Mouse (Mus musculus) liver, embryonic 14.5 days (tissue): ENCODE data around the gene Mcl1. TPM values are rescaled to one million over a fixed set of nuclear protein-coding genes. Genes with fewer than 3 reads are reported as not detected.
A peak's percentile ranks its signal among the peaks of the same experiment; 100 is the strongest.

ENCODE experiments used
- ATAC-seq: fragments of 200-750 bp; cut with Nextera tagmentation; 2 replicates; pipeline ENCODE4 v1.8.0; 2017; ENCODE audit warnings: moderate number of reproducible peaks, mild to moderate bottlenecking, moderate library complexity; ENCODE audit not compliant: insufficient read depth
- DNase-seq, 3 experiments: peaks; one replicate each; pipeline ENCODE4 v3.0.0-alpha.2; 2012 to 2013; ENCODE audit warnings: low read depth in 3 of 3, low spot score in 3 of 3
- H3K27ac ChIP-seq: fragments of 300-500 bp; sonication (generic); 2 replicates; pipeline ENCODE4 v1.5.1; 2014; ENCODE audit warnings: moderate library complexity, mild to moderate bottlenecking, control low read depth, inconsistent platforms
- H3K27me3 ChIP-seq: fragments of 300-500 bp; sonication (generic); 2 replicates; pipeline ENCODE4 v1.6.1; 2014; ENCODE audit warnings: mild to moderate bottlenecking, low read length, moderate library complexity; ENCODE audit not compliant: control insufficient read depth, insufficient read depth
- H3K36me3 ChIP-seq: fragments of 300-500 bp; sonication (generic); replicated peaks from 2 replicates; pipeline ENCODE4 v1.6.1; 2014; ENCODE audit warnings: low read depth; ENCODE audit not compliant: control insufficient read depth, insufficient read depth
- H3K4me1 ChIP-seq, 2 experiments: fragments of 200-500 bp in 1 of 2; fragments of 300-500 bp in 1 of 2; sonication (generic) in 1 of 2; replicated peaks; 2 replicates each; pipeline ENCODE4 v1.6.1; 2012 to 2014; ENCODE audit warnings: antibody characterized with exemption in 1 of 2, inconsistent platforms in 1 of 2, low read length in 1 of 2; ENCODE audit not compliant: control insufficient read depth in 2 of 2, insufficient read depth in 2 of 2
- H3K4me2 ChIP-seq: fragments of 300-500 bp; sonication (generic); 2 replicates; pipeline ENCODE4 v1.6.1; 2014; ENCODE audit warnings: low read depth, mild to moderate bottlenecking, control low read depth, moderate library complexity
- H3K4me3 ChIP-seq, 2 experiments: fragments of 200-500 bp in 1 of 2; fragments of 300-500 bp in 1 of 2; sonication (generic) in 1 of 2; 2 replicates each; pipeline ENCODE4 v1.5.1; 2012 to 2014; ENCODE audit warnings: low read depth in 2 of 2, low read length in 2 of 2, mild to moderate bottlenecking in 2 of 2, control low read depth in 1 of 2, inconsistent platforms in 1 of 2, moderate library complexity in 1 of 2; ENCODE audit not compliant: insufficient read depth in 1 of 2
- H3K9ac ChIP-seq: fragments of 300-500 bp; sonication (generic); replicated peaks from 2 replicates; pipeline ENCODE4 v1.6.1; 2014; ENCODE audit warnings: mild to moderate bottlenecking, control low read depth, moderate library complexity
- H3K9me3 ChIP-seq: fragments of 300-500 bp; sonication (generic); 2 replicates; pipeline ENCODE4 v1.6.1; 2016; ENCODE audit warnings: low read length, mixed read lengths; ENCODE audit not compliant: control insufficient read depth
- CTCF ChIP-seq: IDR thresholded peaks from 2 replicates; pipeline ENCODE4 v1.5.1; 2016; ENCODE audit warnings: antibody characterized with exemption, low read depth, control low read depth
- EP300 ChIP-seq: IDR thresholded peaks from 2 replicates; pipeline ENCODE4 v1.6.1; 2016; ENCODE audit warnings: antibody characterized with exemption, low read depth
- WGBS: fragments of 180-500 bp; shearing (Covaris S2); extraction: QIAGEN DNeasy Blood & Tissue Kit; methylation state at CpG from one replicate; pipeline ENCODE4 v1.1.7; 2014; ENCODE audit not compliant: insufficient replicate concordance; 5-methylcytosine and 5-hydroxymethylcytosine counted together
- polyA plus RNA-seq, 2 experiments: library from polyadenylated mRNA; depleted of rRNA in 1 of 2; stranded (reverse) in 1 of 2; unstranded in 1 of 2; fragments of >200 nt; fragmentation: Nextera tagmentation in 1 of 2; extraction: Ambion mirVana in 1 of 2; gene quantifications; 2 replicates each; pipeline versions ENCODE4 v1.2.1 to v1.2.3; 2012 to 2014

Mcl1 gene
- polyA plus RNA-seq, 2 experiments, result 34.6 to 39.2 TPM

DNA sequence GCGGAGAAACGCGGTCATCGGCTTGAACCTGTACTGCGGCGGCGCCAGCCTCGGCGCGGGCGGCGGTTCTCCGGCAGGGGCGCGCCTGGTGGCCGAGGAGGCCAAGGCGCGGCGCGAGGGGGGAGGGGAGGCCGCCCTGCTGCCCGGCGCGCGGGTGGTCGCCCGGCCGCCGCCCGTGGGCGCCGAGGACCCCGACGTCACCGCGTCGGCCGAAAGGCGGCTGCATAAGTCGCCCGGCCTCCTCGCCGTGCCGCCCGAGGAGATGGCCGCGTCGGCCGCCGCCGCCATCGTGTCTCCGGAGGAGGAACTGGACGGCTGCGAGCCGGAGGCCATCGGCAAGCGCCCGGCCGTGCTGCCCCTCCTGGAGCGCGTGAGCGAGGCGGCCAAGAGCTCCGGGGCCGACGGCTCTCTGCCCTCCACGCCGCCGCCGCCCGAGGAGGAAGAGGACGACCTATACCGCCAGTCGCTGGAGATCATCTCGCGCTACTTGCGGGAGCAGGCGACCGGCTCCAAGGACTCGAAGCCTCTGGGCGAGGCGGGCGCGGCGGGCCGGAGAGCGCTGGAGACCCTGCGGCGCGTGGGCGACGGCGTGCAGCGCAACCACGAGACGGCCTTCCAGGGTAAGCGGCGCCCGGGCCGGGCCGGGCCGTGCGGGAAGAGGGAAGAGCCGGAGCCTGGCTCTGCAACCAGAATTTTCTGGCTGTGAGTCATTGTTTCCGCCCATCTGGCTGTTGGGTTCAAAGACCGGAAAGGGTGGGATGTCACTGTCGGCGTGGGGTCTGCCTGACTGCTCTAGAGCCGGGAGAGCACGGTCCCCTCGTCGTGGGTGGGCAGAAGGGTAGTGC is 502 bp downstream of the Mcl1 start:
- Histone ChIP-seq H3K27ac (peak overlapping the region; percentile 89), H3K4me3 (peak overlapping the region; percentile 79 to 93), H3K9ac (peak overlapping the region; percentile 84), H3K4me2 (peak overlapping the region; percentile 98), H3K9me3 (no peaks in the 10 kb centered on the region), H3K27me3 (no peaks in the 10 kb centered on the region), H3K36me3 (peaks cover 43% of the 10 kb centered on the region), H3K4me1 (peaks cover 35 to 36% of the 10 kb centered on the region in 2 experiments)
- ATAC-seq (peak; percentile 61), DNase-seq (no peak)
- no peak; the same call in 1 of the 2 replicates for TF ChIP-seq CTCF
- no peak for TF ChIP-seq EP300
- under 1% methylated on average over 106 of the region's 113 CpGs for WGBS

DNA sequence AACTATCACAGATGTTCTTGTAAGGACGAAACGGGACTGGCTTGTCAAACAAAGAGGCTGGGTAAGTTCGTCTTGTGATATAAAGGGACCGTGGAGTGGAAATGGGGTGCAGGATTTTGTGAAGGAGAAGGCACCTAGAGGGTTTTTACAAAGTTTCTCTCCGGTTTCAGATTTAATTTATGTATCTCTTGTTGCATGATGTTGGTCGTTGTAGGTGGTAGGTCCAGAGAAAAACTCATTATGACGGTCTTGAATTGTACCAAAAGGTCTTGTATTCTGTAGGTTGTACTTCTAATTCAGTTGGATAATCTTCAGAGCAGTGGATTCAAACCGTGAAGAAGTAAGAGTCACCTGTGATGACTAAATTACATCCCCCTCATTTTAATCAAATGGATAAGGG is 1.4 kb downstream of the Mcl1 start:
- no peak for ATAC-seq
- H3K27ac ChIP-seq, result peak overlapping the region; percentile 89
- H3K4me2 ChIP-seq, result peak overlapping the region; percentile 98
- H3K36me3 ChIP-seq, result peaks cover 52% of the 10 kb centered on the region
- no peak for TF ChIP-seq EP300
- no peak for TF ChIP-seq CTCF
- no peak for DNase-seq
- 2% methylated on average over 8 of the region's 8 CpGs for WGBS
- peaks cover 43 to 44% of the 10 kb centered on the region in 2 experiments for H3K4me1 ChIP-seq
- H3K27me3 ChIP-seq, result no peaks in the 10 kb centered on the region
- no peaks in the 10 kb centered on the region for H3K9me3 ChIP-seq
- peak overlapping the region; percentile 84 for H3K9ac ChIP-seq
- peak overlapping the region; percentile 79 to 93 for H3K4me3 ChIP-seq

DNA sequence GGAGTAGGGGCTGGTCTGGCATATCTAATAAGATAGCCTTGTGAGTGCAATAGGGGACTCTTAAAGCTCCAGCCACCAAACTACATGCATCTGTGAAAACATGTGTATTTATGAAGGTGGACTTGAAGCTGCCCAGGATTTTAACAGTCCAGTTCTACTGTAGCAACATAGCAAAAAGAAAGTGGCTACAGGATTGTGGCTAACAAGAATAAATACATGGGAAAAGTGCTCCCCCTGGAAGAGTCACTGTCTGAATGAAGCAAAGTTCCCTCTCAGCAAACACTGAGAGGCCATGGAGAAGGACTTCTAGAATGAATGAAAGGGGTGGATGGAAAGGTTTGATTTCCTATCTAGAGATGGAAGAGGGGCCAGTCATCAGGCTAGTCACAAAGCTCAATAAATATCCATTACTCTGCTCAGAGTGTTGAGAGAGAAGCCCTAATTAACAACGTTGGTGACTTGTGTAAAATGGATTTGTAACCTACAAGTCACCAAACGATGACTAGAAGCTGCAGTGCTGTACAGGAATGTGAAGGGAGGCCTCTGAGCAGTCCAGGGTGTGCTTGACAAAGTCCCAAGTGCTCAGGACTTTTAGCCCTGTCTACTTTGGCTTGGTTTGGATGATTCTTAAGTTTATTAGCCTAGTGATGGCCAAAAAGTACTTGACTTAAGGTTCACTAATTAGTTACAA is 2.3 kb downstream of the Mcl1 start:
- H3K4me1 ChIP-seq, result peaks cover 52 to 54% of the 10 kb centered on the region in 2 experiments

DNA sequence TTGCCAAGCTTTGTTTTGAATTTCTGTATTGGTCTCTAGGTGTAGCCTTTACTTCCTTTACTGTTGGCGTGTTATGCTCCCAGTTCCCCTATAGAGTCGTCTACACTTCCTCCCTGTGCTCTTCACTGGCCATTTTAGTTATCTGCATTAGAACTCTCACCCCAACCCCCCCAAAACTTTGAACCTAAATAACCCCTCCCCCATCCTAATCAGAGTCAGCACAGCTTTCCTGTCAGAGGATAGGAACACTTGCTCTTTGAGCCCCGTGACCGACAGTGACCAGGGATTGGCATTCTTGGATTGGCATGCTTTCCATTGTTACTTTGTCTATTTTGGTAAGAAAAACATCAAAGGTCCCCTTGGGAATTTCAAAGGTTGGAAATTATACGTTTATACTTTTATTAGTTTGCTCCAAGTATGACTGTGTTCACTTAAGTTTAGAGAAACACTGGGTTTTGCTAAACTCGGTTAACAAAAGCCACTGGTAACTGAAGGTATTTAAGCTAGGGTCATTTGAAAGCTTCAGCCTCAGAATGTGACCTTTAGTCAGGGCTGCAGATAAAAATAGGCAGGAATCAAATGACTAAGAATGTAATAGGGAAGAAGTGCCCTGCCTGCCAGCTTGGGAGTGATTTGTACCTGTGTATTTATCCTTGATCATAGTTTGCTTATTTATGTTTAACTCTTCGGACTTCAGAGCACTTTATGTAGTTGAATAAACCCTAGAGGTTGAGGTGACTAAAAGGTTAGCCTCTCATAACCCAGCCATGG is 3.5 kb downstream of the Mcl1 start:
- peak overlapping the region; percentile 51 for H3K27ac ChIP-seq
- TF ChIP-seq CTCF (no peak), EP300 (peak; percentile 36)
- ATAC-seq (no peak), DNase-seq (peak in 1 of 3 experiments; percentile 58)
- H3K9ac ChIP-seq, result peak overlapping the region; percentile 54
- peak overlapping the region; percentile 8 to 93; a peak in 3 of 4 replicates for H3K4me3 ChIP-seq
- H3K4me1 ChIP-seq, result peaks cover 64 to 65% of the 10 kb centered on the region in 2 experiments
- no peaks in the 10 kb centered on the region for H3K27me3 ChIP-seq
- WGBS, result 21% methylated on average over 7 of the region's 7 CpGs
- peaks cover 54% of the 10 kb centered on the region for H3K36me3 ChIP-seq
- peak overlapping the region; percentile 98 for H3K4me2 ChIP-seq
- H3K9me3 ChIP-seq, result no peaks in the 10 kb centered on the region

More for the DNA sequence above, 2.3 kb downstream of the Mcl1 start:
- Histone ChIP-seq H3K4me3 (peak overlapping the region; percentile 79 to 93), H3K4me2 (peak overlapping the region; percentile 98), H3K27me3 (no peaks in the 10 kb centered on the region), H3K36me3 (peaks cover 54% of the 10 kb centered on the region), H3K9ac (peak overlapping the region; percentile 84), H3K9me3 (no peaks in the 10 kb centered on the region), H3K27ac (peak overlapping the region; percentile 89)
- ATAC-seq (no peak), DNase-seq (no peak)
- 27% methylated on average over 2 of the region's 2 CpGs for WGBS
- no peak for TF ChIP-seq EP300
- no peak for TF ChIP-seq CTCF
